Mouse (Mus musculus) midbrain, postnatal 0 days (tissue): ENCODE measurements around the gene Blm. TPM values are rescaled to one million over a fixed set of nuclear protein-coding genes. Genes with fewer than 3 reads are reported as not detected.

ENCODE experiments used
- ATAC-seq: fragments of 200-750 bp; cut with Nextera tagmentation; 2 replicates; pipeline ENCODE4 v1.8.0; 2017; ENCODE audit warnings: moderate number of reproducible peaks, mild to moderate bottlenecking, moderate TSS enrichment, moderate library complexity; ENCODE audit not compliant: low FRiP score
- DNase-seq: peaks from one replicate; pipeline ENCODE4 v3.0.0-alpha.2; 2015; ENCODE audit warnings: low spot score
- H3K27ac ChIP-seq: fragments of 300-500 bp; sonication (generic); 2 replicates; pipeline ENCODE4 v1.5.1; 2014; ENCODE audit warnings: low read depth, mild to moderate bottlenecking, low read length, mixed read lengths
- H3K27me3 ChIP-seq: fragments of 300-500 bp; sonication (generic); 2 replicates; pipeline ENCODE4 v1.6.1; 2014; ENCODE audit warnings: low read length, control low read depth, mixed read lengths; ENCODE audit not compliant: insufficient read depth
- H3K36me3 ChIP-seq: fragments of 300-500 bp; sonication (generic); 2 replicates; pipeline ENCODE4 v1.6.1; 2014; ENCODE audit warnings: low read length, control low read depth, mixed read lengths; ENCODE audit not compliant: insufficient read depth
- H3K4me1 ChIP-seq: fragments of 300-500 bp; sonication (generic); 2 replicates; pipeline ENCODE4 v1.6.1; 2014; ENCODE audit warnings: mild to moderate bottlenecking, control low read depth, antibody characterized with exemption, low read length, mixed read lengths; ENCODE audit not compliant: insufficient read depth
- H3K4me2 ChIP-seq: fragments of 300-500 bp; sonication (generic); 2 replicates; pipeline ENCODE4 v1.6.1; 2014; ENCODE audit warnings: low read depth, mild to moderate bottlenecking, low read length, mixed read lengths; ENCODE audit not compliant: poor library complexity, severe bottlenecking
- H3K4me3 ChIP-seq: fragments of 300-500 bp; sonication (generic); 2 replicates; pipeline ENCODE4 v1.5.1; 2014; ENCODE audit warnings: low read depth, mild to moderate bottlenecking, low read length, moderate library complexity
- H3K9ac ChIP-seq: fragments of 300-500 bp; sonication (generic); replicated peaks from 2 replicates; pipeline ENCODE4 v1.6.1; 2014; ENCODE audit warnings: mild to moderate bottlenecking, low read length, moderate library complexity, mixed read lengths; ENCODE audit not compliant: poor library complexity, severe bottlenecking
- H3K9me3 ChIP-seq: fragments of 300-500 bp; sonication (generic); 2 replicates; pipeline ENCODE4 v1.6.1; 2016; ENCODE audit warnings: low read length, control low read depth
- CTCF ChIP-seq: IDR thresholded peaks from 2 replicates; pipeline ENCODE4 v1.5.1; 2016; ENCODE audit warnings: antibody characterized with exemption, mild to moderate bottlenecking
- WGBS: fragments of 180-500 bp; shearing (Covaris S2); extraction: QIAGEN DNeasy Blood & Tissue Kit; methylation state at CpG from one replicate; pipeline ENCODE4 v1.1.7; 2014; 5-methylcytosine and 5-hydroxymethylcytosine counted together
- polyA plus RNA-seq: library from polyadenylated mRNA; unstranded; fragments of >200 nt; fragmentation: Nextera tagmentation; extraction: Ambion mirVana; gene quantifications from 2 replicates; pipeline ENCODE4 v1.2.1, GENCODE M21; 2015
- total RNA-seq: library from RNA; depleted of rRNA; stranded (reverse); fragments of >200 nt; gene quantifications from 2 replicates; pipeline ENCODE4 v1.2.3, GENCODE M21; 2014

Blm gene
- total and polyA plus RNA-seq, 2 experiments from 2014 or later: 5.0 to 8.4 TPM

- Histone ChIP-seq H3K9ac (no peak overlapping the region), H3K36me3 (no peaks in the 10 kb centered on the region), H3K4me1 (no peaks in the 10 kb centered on the region), H3K4me2 (no peak overlapping the region), H3K9me3 (no peaks in the 10 kb centered on the region), H3K27ac (no peak overlapping the region), H3K27me3 (no peaks in the 10 kb centered on the region), H3K4me3 (no peak overlapping the region)
- no peak for TF ChIP-seq CTCF
- ATAC-seq (no peak), DNase-seq (no peak)
- 86% methylated on average over 7 of the region's 7 CpGs for WGBS
Measured at GRCm38 (mm10) chr7:80548513-80549260, 13.8 kb upstream of the Blm start.

GRCm38 (mm10) chr7:80542139-80542831 is 7.4 kb upstream of the Blm start:
- Histone ChIP-seq H3K9me3 (no peaks in the 10 kb centered on the region), H3K36me3 (no peaks in the 10 kb centered on the region), H3K27me3 (no peaks in the 10 kb centered on the region), H3K9ac (no peak overlapping the region), H3K4me2 (no peak overlapping the region), H3K27ac (no peak overlapping the region), H3K4me3 (no peak overlapping the region), H3K4me1 (no peaks in the 10 kb centered on the region)
- DNase-seq: no peak
- TF ChIP-seq CTCF: no peak
- no peak for ATAC-seq
- WGBS: 83% methylated on average over 7 of the region's 7 CpGs

- no peak for ATAC-seq
Measured at GRCm38 (mm10) chr7:80539581-80539980, 4.7 kb upstream of the Blm start.

GRCm38 (mm10) chr7:80534291-80535008 is 469 bp downstream of the Blm start:
- Histone ChIP-seq H3K4me3 (peak overlapping the region; percentile 75), H3K9me3 (no peaks in the 10 kb centered on the region), H3K36me3 (no peaks in the 10 kb centered on the region), H3K9ac (peak overlapping the region; percentile 70), H3K4me1 (no peaks in the 10 kb centered on the region), H3K27me3 (no peaks in the 10 kb centered on the region), H3K27ac (peak overlapping the region; percentile 21; the same call in 1 of the 2 replicates), H3K4me2 (peak overlapping the region; percentile 91)
- 1% methylated on average over 32 of the region's 32 CpGs for WGBS
- TF ChIP-seq CTCF: no peak
- ATAC-seq (peak; percentile 14; the same call in 1 of the 2 replicates), DNase-seq (peak; percentile 45)

More at GRCm38 (mm10) chr7:80539581-80539980, 4.7 kb upstream of the Blm start:
- TF ChIP-seq CTCF: no peak
- DNase-seq: no peak
- H3K4me3 ChIP-seq: no peak overlapping the region
- no peaks in the 10 kb centered on the region for H3K9me3 ChIP-seq
- H3K9ac ChIP-seq: no peak overlapping the region
- H3K36me3 ChIP-seq: no peaks in the 10 kb centered on the region
- H3K4me2 ChIP-seq: no peak overlapping the region
- 59% methylated on average over 5 of the region's 5 CpGs for WGBS
- H3K4me1 ChIP-seq: no peaks in the 10 kb centered on the region
- H3K27me3 ChIP-seq: no peaks in the 10 kb centered on the region
- no peak overlapping the region for H3K27ac ChIP-seq

GRCm38 (mm10) chr7:80531087-80531486 is 3.8 kb downstream of the Blm start:
- Histone ChIP-seq H3K4me3 (no peak overlapping the region), H3K9ac (no peak overlapping the region), H3K4me2 (no peak overlapping the region), H3K9me3 (no peaks in the 10 kb centered on the region), H3K27me3 (no peaks in the 10 kb centered on the region), H3K27ac (no peak overlapping the region), H3K4me1 (no peaks in the 10 kb centered on the region), H3K36me3 (no peaks in the 10 kb centered on the region)
- ATAC-seq (no peak), DNase-seq (no peak)
- WGBS: 88% methylated on average over 6 of the region's 6 CpGs
- TF ChIP-seq CTCF: no peak
